Mouse (Mus musculus) activated CD4-positive, CD25-positive, alpha-beta regulatory T cell (primary cell): Measurements from ENCODE around the gene Spink4. TPM values are rescaled to one million over a fixed set of nuclear protein-coding genes. Genes with fewer than 3 reads are reported as not detected.

ENCODE experiments used
- polyA plus RNA-seq, 2 experiments: library from polyadenylated mRNA; unstranded; fragments of 100-300 nt; shearing (Covaris generic); gene quantifications; one replicate each; pipeline ENCODE4 v1.2.1; 2017

Gene Spink4
- not detected for polyA plus RNA-seq

DNA sequence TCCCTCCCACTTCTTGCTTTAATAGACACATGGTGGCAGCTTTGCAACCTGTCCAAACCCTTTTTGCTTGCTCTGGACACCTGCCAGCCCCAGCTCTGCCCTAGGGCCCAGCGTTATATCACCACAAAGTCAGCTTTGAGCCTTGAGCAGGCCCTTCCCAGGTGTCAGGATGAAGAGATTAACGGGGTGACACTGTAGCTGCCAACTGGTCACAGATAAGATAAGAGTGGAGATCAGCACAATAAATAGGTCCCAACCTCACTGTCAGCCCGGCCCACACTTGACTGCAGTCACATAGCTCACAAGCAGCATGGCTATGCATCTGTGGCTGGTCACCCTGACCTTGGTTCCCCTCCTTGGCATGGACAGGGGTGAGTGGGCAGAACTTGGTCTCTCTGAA, at the start of gene Spink4:
TSS of gene Spink4 (plus strand) at position 268 of the 400 bp plus-strand sequence.

GRCm38 (mm10) chr4:40948160-40948708, 28.4 kb downstream of the Spink4 start, which contains the start of the genes Bag1 and Chmp5:
Gene Bag1, minus strand, starts transcription at chr4:40948294.
Gene Chmp5, plus strand, starts transcription at chr4:40948407.

GRCm38 (mm10) chr4:40970842-40971701, 51.2 kb downstream of the Spink4 start, which contains the start of gene Nfx1:
Gene Nfx1, plus strand, starts transcription at chr4:40970906.

Other genes with a start within 250 kb of the Spink4 start
- gene Aptx, start 216.9 kb upstream of the Spink4 start, polyA plus RNA-seq = 10 to 100 TPM; 24.4 to 36.6 TPM
- gene Dnaja1, start 197.9 kb upstream of the Spink4 start, polyA plus RNA-seq = 100 to 1,000 TPM; 229 to 245 TPM
- gene Smu1, start 162.1 kb upstream of the Spink4 start, polyA plus RNA-seq = 100 to 1,000 TPM; 112 to 134 TPM
- gene B4galt1, start 66.0 kb upstream of the Spink4 start, polyA plus RNA-seq = 10 to 100 TPM; 66.2 to 73.3 TPM
- gene Bag1, start 28.2 kb downstream of the Spink4 start, polyA plus RNA-seq = 100 to 1,000 TPM; 233 to 240 TPM
- gene Chmp5, start 28.4 kb downstream of the Spink4 start, polyA plus RNA-seq = 10 to 100 TPM; 79.6 to 96.4 TPM
- gene Nfx1, start 50.9 kb downstream of the Spink4 start, polyA plus RNA-seq = 100 to 1,000 TPM in 1 of 2 experiments, 10 to 100 TPM in 1; 88.4 to 108 TPM
- gene Aqp7, start 128.1 kb downstream of the Spink4 start, polyA plus RNA-seq = not detected
- 10 to 100 TPM; 20.3 to 24.3 TPM for gene Aqp3, start 178.1 kb downstream of the Spink4 start, polyA plus RNA-seq
- 10 to 100 TPM; 25.0 to 34.9 TPM for gene Nol6, start 204.4 kb downstream of the Spink4 start, polyA plus RNA-seq
- 100 to 1,000 TPM; 147 to 160 TPM for gene Ube2r2, start 215.7 kb downstream of the Spink4 start, polyA plus RNA-seq